Mouse (Mus musculus) layer of hippocampus, adult 9-10 months (tissue): ENCODE results near the gene Fnip1.

Source experiments
- DNase-seq: peaks from one replicate; pipeline ENCODE4 v3.0.0; 2022; ENCODE audit warnings: low spot score

Fnip1 gene

DNA sequence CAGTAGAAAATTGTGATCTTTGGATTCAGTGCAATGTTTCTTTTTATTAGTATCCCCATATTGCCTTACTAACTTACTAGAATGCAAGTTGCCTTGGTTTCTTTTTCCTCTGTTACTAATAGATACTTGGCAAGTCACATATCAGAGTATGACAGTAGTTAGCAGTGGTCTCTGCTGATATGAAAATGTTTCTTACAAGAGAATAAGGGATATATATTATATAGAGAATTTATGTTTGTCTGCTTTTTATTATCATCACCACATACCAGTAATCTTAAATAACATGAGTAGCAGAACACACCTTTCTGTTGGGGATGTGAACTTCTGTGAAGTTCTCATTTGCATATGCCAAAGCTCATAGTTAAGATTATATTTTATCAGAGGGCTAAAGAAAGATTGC is 104.4 kb downstream of the Fnip1 start:
- DNase-seq: no peak

DNA sequence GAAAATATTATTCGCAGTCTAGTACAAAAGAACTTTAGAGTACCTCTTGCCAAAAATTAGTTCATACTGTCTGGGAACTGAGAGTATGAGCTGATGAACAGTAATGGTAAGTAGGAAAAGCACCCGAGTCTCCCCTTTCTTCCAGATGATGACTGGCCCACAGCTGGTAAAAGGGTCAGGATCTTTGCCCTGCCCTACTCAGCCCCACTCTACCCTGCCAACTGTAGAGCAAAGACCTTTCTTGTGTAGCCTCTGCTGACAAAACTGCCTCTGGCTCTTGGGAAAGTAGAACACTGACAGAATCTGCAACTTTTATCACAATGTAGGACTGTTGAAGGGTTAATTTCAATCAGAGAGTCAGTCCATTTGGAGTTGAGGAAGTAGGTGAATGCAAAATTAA is 117.0 kb downstream of the Fnip1 start:
- DNase-seq: no peak

DNA sequence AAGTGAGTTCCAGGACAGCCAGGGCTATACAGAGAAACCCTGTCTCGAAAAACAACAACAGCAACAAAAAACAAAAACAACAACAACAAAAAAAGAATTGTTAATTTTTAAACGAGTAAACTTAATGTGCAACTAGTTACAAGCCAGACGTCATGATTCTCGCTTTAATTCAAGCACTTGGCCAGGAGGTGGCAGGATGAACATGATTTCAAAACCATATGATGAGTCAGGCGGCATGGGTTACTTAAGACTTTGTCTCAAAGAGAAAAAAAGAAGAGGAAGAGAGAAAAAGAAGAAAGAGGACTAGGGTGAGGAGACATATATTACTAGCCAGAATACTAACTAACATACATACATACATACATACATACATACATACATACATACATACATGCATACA is 124.8 kb downstream of the Fnip1 start:
- DNase-seq: peak; percentile 13
